Mouse (Mus musculus): ENCODE data around the gene Grpel1. TPM values are rescaled to one million over a fixed set of nuclear protein-coding genes. Genes with fewer than 3 reads are reported as not detected.

Gene Grpel1
- polyA plus RNA-seq, 1 experiment from 2014 or later: 62.1 TPM

DNA sequence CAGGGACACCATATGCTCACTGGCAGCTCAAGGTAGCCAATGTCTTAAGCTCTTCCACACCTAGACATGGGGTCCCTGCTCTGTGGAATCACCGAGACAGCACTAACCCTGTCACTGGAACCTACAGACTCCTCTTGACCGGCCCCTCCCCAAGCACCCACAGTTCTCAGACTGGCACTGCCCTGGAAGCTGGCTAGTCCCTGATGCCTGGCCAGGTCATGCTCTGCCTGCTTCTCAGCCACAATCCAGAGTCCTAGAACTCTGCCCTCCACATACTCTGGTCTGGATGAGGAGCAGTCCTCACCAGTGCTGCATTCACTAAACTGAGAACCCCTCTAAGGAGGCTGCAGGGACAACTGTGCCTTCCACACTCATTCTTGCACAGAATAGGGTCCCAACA is 46.2 kb downstream of the Grpel1 start:
- H3K4me1 ChIP-seq (ENCODE audit: insufficient read depth): no peaks in the 10 kb centered on the region
- DNase-seq: no peak
- no peak overlapping the region for H3K4me3 ChIP-seq (ENCODE audit: low read depth, low read length)
- no peak overlapping the region for H3K9ac ChIP-seq (replicated peaks)
- H3K4me2 ChIP-seq (ENCODE audit: low read depth, low read length): no peak overlapping the region
- ATAC-seq: no peak
- TF ChIP-seq EP300 (IDR thresholded peaks at IDR 0.05; ENCODE audit: low read depth) (no peak), CTCF (IDR thresholded peaks at IDR 0.05; ENCODE audit: low read depth) (no peak)
- WGBS (ENCODE audit: insufficient replicate concordance): 92% methylated on average over 2 of the region's 2 CpGs
- no peak overlapping the region for H3K27ac ChIP-seq (ENCODE audit: low read depth)
- no peaks in the 10 kb centered on the region for H3K27me3 ChIP-seq (ENCODE audit: insufficient read depth, low read length)
- peaks cover 36% of the 10 kb centered on the region for H3K36me3 ChIP-seq (replicated peaks; ENCODE audit: insufficient read depth, low read length)
- H3K9me3 ChIP-seq (ENCODE audit: low read length): no peaks in the 10 kb centered on the region

DNA sequence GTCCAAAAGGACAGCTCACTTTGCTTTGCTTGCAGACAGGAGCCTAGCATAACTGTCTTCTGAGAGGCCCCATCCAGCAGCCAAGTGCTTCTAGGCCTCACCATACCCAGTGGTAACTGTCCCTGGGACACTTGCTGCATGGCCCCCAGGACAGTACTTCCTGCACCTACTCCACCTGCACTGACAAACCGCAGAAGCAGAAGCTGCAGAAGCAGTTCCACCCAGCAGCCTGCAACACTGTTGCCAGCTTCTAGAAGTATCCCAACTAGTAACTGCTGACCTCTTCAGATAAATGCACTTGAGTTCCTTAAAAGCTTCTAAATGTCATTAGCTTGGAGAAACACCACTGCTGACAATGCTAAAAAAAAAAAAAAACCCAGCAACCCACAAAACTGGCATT is 50.3 kb downstream of the Grpel1 start:
- no peak for DNase-seq
- 67% methylated on average over 1 of the region's 1 CpGs for WGBS (ENCODE audit: insufficient replicate concordance)
- Histone ChIP-seq H3K4me3 (ENCODE audit: low read depth, low read length) (no peak overlapping the region), H3K27me3 (ENCODE audit: insufficient read depth, low read length) (no peaks in the 10 kb centered on the region), H3K27ac (ENCODE audit: low read depth) (no peak overlapping the region), H3K36me3 (replicated peaks; ENCODE audit: insufficient read depth, low read length) (peaks cover 38% of the 10 kb centered on the region), H3K9ac (replicated peaks) (no peak overlapping the region), H3K9me3 (ENCODE audit: low read length) (no peaks in the 10 kb centered on the region), H3K4me2 (ENCODE audit: low read depth, low read length) (no peak overlapping the region), H3K4me1 (ENCODE audit: insufficient read depth) (no peaks in the 10 kb centered on the region)
- no peak for TF ChIP-seq CTCF (IDR thresholded peaks at IDR 0.05; ENCODE audit: low read depth)
- TF ChIP-seq EP300 (IDR thresholded peaks at IDR 0.05; ENCODE audit: low read depth): no peak
- ATAC-seq: no peak

- H3K4me2 ChIP-seq (ENCODE audit: low read depth, low read length): no peak overlapping the region
- no peak for ATAC-seq
- no peak overlapping the region for H3K4me3 ChIP-seq (ENCODE audit: low read depth, low read length)
- H3K36me3 ChIP-seq (replicated peaks; ENCODE audit: insufficient read depth, low read length): peaks cover 38% of the 10 kb centered on the region
- no peak for DNase-seq
- H3K27me3 ChIP-seq (ENCODE audit: insufficient read depth, low read length): no peaks in the 10 kb centered on the region
- no peak overlapping the region for H3K9ac ChIP-seq (replicated peaks)
- TF ChIP-seq EP300 (IDR thresholded peaks at IDR 0.05; ENCODE audit: low read depth): no peak
- no peaks in the 10 kb centered on the region for H3K4me1 ChIP-seq (ENCODE audit: insufficient read depth)
- WGBS (ENCODE audit: insufficient replicate concordance): 81% methylated on average over 5 of the region's 5 CpGs
- H3K9me3 ChIP-seq (ENCODE audit: low read length): no peaks in the 10 kb centered on the region
- no peak overlapping the region for H3K27ac ChIP-seq (ENCODE audit: low read depth)
Measured at GRCm38 (mm10) chr5:36515558-36515957, 50.8 kb downstream of the Grpel1 start.

DNA sequence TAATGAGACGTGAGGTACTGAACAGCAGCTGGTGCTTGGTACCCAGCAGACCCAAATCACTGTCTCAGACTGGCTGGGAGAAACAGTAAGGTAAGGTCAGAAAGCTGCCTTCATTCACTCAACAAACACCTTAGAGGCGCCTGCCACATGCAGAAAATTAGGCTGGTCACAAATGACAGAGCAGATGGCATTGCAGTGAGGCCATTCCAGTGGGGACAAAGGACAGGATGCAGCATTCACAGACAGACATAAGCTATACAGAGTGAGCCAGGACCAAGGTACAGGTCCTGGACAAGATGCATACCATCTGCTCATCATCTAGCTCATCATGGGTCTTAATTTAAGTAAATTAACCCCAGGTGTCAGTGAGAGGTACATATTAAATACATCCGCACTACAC is 52.8 kb downstream of the Grpel1 start:
- Histone ChIP-seq H3K4me2 (ENCODE audit: low read depth, low read length) (no peak overlapping the region), H3K4me3 (ENCODE audit: low read depth, low read length) (no peak overlapping the region), H3K9ac (replicated peaks) (no peak overlapping the region), H3K9me3 (ENCODE audit: low read length) (no peaks in the 10 kb centered on the region), H3K36me3 (replicated peaks; ENCODE audit: insufficient read depth, low read length) (peaks cover 34% of the 10 kb centered on the region), H3K4me1 (ENCODE audit: insufficient read depth) (no peaks in the 10 kb centered on the region), H3K27ac (ENCODE audit: low read depth) (no peak overlapping the region), H3K27me3 (ENCODE audit: insufficient read depth, low read length) (no peaks in the 10 kb centered on the region)
- ATAC-seq: no peak
- 85% methylated on average over 3 of the region's 3 CpGs for WGBS (ENCODE audit: insufficient replicate concordance)
- TF ChIP-seq EP300 (IDR thresholded peaks at IDR 0.05; ENCODE audit: low read depth): no peak
- no peak for TF ChIP-seq CTCF (IDR thresholded peaks at IDR 0.05; ENCODE audit: low read depth)
- DNase-seq: no peak

DNA sequence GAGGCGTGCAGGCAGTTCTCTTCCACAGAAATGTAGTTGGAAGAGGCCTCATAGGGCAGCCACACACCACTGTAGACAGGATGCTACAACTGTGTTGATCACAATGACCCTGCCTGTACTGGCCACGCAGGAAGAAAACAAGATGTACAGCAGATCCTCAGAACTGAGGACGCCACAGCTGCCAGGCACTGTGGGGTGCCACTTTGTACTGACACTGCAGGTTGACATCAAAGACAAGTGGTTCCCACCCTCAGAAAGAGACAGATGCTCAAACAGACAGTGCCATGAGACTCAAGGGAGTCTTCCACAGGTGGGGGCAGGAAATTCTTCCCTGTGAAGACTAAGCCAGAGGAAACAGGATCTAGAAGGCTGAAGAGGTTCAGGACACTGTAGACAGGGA is 55.0 kb downstream of the Grpel1 start:
- Histone ChIP-seq H3K9me3 (ENCODE audit: low read length) (no peaks in the 10 kb centered on the region), H3K9ac (replicated peaks) (no peak overlapping the region), H3K36me3 (replicated peaks; ENCODE audit: insufficient read depth, low read length) (peaks cover 27% of the 10 kb centered on the region), H3K4me3 (ENCODE audit: low read depth, low read length) (no peak overlapping the region), H3K27ac (ENCODE audit: low read depth) (no peak overlapping the region), H3K4me1 (ENCODE audit: insufficient read depth) (no peaks in the 10 kb centered on the region), H3K4me2 (ENCODE audit: low read depth, low read length) (no peak overlapping the region), H3K27me3 (ENCODE audit: insufficient read depth, low read length) (no peaks in the 10 kb centered on the region)
- ATAC-seq (no peak), DNase-seq (no peak)
- 80% methylated on average over 3 of the region's 3 CpGs for WGBS (ENCODE audit: insufficient replicate concordance)
- TF ChIP-seq EP300 (IDR thresholded peaks at IDR 0.05; ENCODE audit: low read depth) (no peak), CTCF (IDR thresholded peaks at IDR 0.05; ENCODE audit: low read depth) (no peak)

DNA sequence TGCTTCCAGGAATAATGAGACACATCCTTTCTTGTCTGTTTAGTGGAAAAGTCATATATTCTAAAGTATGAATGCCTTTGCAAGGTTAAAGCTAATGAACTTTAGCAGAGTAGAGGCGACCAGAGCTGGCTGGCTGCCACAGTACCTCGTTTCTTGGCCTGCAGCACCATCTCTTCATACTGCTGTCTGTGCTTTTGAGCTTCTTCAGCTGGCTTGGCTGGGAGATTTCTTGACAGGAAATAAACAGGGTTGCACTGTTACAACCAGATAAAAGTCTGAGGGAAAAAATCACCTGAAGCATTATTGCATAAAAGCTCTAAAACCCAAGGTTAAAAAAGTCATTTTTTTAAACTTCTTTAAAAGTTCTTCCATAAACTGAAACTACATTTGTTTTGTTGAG is 58.0 kb downstream of the Grpel1 start:
- H3K4me1 ChIP-seq (ENCODE audit: insufficient read depth): peaks cover 5% of the 10 kb centered on the region; the same call in 1 of the 2 replicates
- DNase-seq (no peak), ATAC-seq (no peak)
- no peaks in the 10 kb centered on the region for H3K27me3 ChIP-seq (ENCODE audit: insufficient read depth, low read length)
- no peaks in the 10 kb centered on the region for H3K9me3 ChIP-seq (ENCODE audit: low read length)
- no peak overlapping the region for H3K4me2 ChIP-seq (ENCODE audit: low read depth, low read length)
- no peak overlapping the region for H3K27ac ChIP-seq (ENCODE audit: low read depth)
- H3K36me3 ChIP-seq (replicated peaks; ENCODE audit: insufficient read depth, low read length): peaks cover 16% of the 10 kb centered on the region
- TF ChIP-seq CTCF (IDR thresholded peaks at IDR 0.05; ENCODE audit: low read depth) (no peak), EP300 (IDR thresholded peaks at IDR 0.05; ENCODE audit: low read depth) (no peak)
- no peak overlapping the region for H3K4me3 ChIP-seq (ENCODE audit: low read depth, low read length)
- no peak overlapping the region for H3K9ac ChIP-seq (replicated peaks)
- WGBS (ENCODE audit: insufficient replicate concordance): 55% methylated on average over 2 of the region's 2 CpGs

DNA sequence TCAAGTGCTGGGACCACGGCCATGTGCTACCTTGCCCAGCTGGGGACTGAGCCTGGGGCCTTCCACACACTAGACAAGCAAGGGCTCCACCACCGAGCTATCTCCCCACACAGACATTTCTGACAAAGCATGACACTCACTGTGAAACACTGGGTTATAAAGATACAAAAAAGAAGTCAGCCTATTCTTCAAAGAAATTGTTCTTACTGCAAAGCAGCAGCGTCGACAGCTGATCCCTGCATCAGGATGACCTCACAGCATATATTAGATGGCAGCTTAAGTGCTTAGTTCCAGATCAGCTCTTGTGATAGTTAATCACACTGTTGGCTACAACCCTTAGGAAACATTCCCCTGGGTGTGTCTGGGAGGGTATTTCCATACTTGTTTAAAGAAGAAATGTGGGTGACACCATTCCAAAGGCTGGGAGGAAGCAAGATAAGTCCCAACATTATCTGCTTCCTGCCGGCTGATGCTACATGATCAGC is 58.5 kb downstream of the Grpel1 start:
- 51% methylated on average over 5 of the region's 5 CpGs for WGBS (ENCODE audit: insufficient replicate concordance)
- no peaks in the 10 kb centered on the region for H3K27me3 ChIP-seq (ENCODE audit: insufficient read depth, low read length)
- peaks cover 5% of the 10 kb centered on the region; the same call in 1 of the 2 replicates for H3K4me1 ChIP-seq (ENCODE audit: insufficient read depth)
- ATAC-seq (0 out of 2 replicates have a peak, but pooled peaks have one; percentile 37), DNase-seq (no peak)
- no peak overlapping the region for H3K27ac ChIP-seq (ENCODE audit: low read depth)
- H3K9me3 ChIP-seq (ENCODE audit: low read length): no peaks in the 10 kb centered on the region
- no peak for TF ChIP-seq EP300 (IDR thresholded peaks at IDR 0.05; ENCODE audit: low read depth)
- TF ChIP-seq CTCF (IDR thresholded peaks at IDR 0.05; ENCODE audit: low read depth): no peak
- peaks cover 15% of the 10 kb centered on the region for H3K36me3 ChIP-seq (replicated peaks; ENCODE audit: insufficient read depth, low read length)
- H3K9ac ChIP-seq (replicated peaks): no peak overlapping the region
- no peak overlapping the region for H3K4me2 ChIP-seq (ENCODE audit: low read depth, low read length)
- no peak overlapping the region for H3K4me3 ChIP-seq (ENCODE audit: low read depth, low read length)

Other genes with a start within 250 kb of the Grpel1 start
- 0.30 and 0.33 TPM in 2 replicates for gene Sorcs2, start 66.9 kb upstream of the Grpel1 start, polyA plus RNA-seq (2015; fragmentation: Nextera tagmentation; extraction: Ambion mirVana)
- gene Tada2b, start 19.3 kb downstream of the Grpel1 start, polyA plus RNA-seq (2015; fragmentation: Nextera tagmentation; extraction: Ambion mirVana): 1.2 and 1.4 TPM in 2 replicates
- gene Ccdc96, start 19.6 kb downstream of the Grpel1 start, polyA plus RNA-seq (2015; fragmentation: Nextera tagmentation; extraction: Ambion mirVana): 0.06 and 0.13 TPM in 2 replicates
- gene Tbc1d14, start 128.3 kb downstream of the Grpel1 start, polyA plus RNA-seq (2015; fragmentation: Nextera tagmentation; extraction: Ambion mirVana): 5.7 and 6.5 TPM in 2 replicates
- gene D5Ertd579e, start 231.0 kb downstream of the Grpel1 start, polyA plus RNA-seq (2015; fragmentation: Nextera tagmentation; extraction: Ambion mirVana): 15.9 and 18.5 TPM in 2 replicates

All from liver, postnatal 0 days (tissue).